Mouse (Mus musculus) lung, adult 2 months (tissue): ENCODE results near the gene Mad1l1. TPM values are rescaled to one million over a fixed set of nuclear protein-coding genes. Genes with fewer than 3 reads are reported as not detected.

ENCODE experiments used
- DNase-seq: peaks from one replicate; pipeline ENCODE4 v3.0.0; 2022
- H3K4me1 ChIP-seq: fragments of 200-500 bp; 2 replicates; pipeline ENCODE4 v1.6.1; 2011; ENCODE audit warnings: low read length; ENCODE audit not compliant: control insufficient read depth, insufficient read depth
- H3K4me3 ChIP-seq: fragments of 200-500 bp; replicated peaks from 2 replicates; pipeline ENCODE3; 2011; ENCODE audit warnings: low read depth, mild to moderate bottlenecking, control low read depth, low read length; ENCODE audit errors: extremely low read depth
- CTCF ChIP-seq: fragments of 200-500 bp; IDR thresholded peaks from 2 replicates; pipeline ENCODE4 v1.5.1; 2011; ENCODE audit warnings: mild to moderate bottlenecking, low read length, control low read depth; ENCODE audit not compliant: insufficient read depth
- POLR2A ChIP-seq: fragments of 200-500 bp; IDR thresholded peaks from 2 replicates; pipeline ENCODE4 v1.6.1; 2011; ENCODE audit warnings: low read depth, mild to moderate bottlenecking, control low read depth, low read length, borderline replicate concordance; ENCODE audit errors: extremely low read depth
- WGBS: fragments of 180-500 bp; shearing (Covaris S2); methylation state at CpG from one replicate; pipeline ENCODE4 v1.1.7; 2018; 5-methylcytosine and 5-hydroxymethylcytosine counted together
- polyA plus RNA-seq: library from polyadenylated mRNA; depleted of rRNA; stranded (reverse); fragments of >200 nt; gene quantifications from 2 replicates; pipeline ENCODE4 v1.2.3, GENCODE M21; 2012

Gene Mad1l1
- polyA plus RNA-seq, 1 experiment: 21.6 TPM

- WGBS: 94% methylated on average over 5 of the region's 5 CpGs
- no peak for DNase-seq
- no peak for TF ChIP-seq CTCF
- TF ChIP-seq POLR2A: no peak
- no peak overlapping the region for H3K4me3 ChIP-seq
- no peaks in the 10 kb centered on the region for H3K4me1 ChIP-seq
Measured at GRCm38 (mm10) chr5:140098711-140099110, 222.6 kb downstream of the Mad1l1 start.

- DNase-seq: no peak
- Histone ChIP-seq H3K4me1 (no peaks in the 10 kb centered on the region), H3K4me3 (no peak overlapping the region)
- TF ChIP-seq POLR2A: no peak
- no peak for TF ChIP-seq CTCF
- 87% methylated on average over 2 of the region's 2 CpGs for WGBS
Measured at GRCm38 (mm10) chr5:140095203-140095602, 226.1 kb downstream of the Mad1l1 start.

- no peak for TF ChIP-seq POLR2A
- no peak for TF ChIP-seq CTCF
- no peaks in the 10 kb centered on the region for H3K4me1 ChIP-seq
Measured at GRCm38 (mm10) chr5:140093489-140093888, 227.9 kb downstream of the Mad1l1 start.

GRCm38 (mm10) chr5:140091601-140092000 lies 229.8 kb downstream of the Mad1l1 start:
- DNase-seq: peak; percentile 26
- H3K4me3 ChIP-seq: no peak overlapping the region
- no peaks in the 10 kb centered on the region for H3K4me1 ChIP-seq
- no peak for TF ChIP-seq POLR2A
- no peak for TF ChIP-seq CTCF
- 67% methylated on average over 11 of the region's 11 CpGs for WGBS

More at GRCm38 (mm10) chr5:140093489-140093888, 227.9 kb downstream of the Mad1l1 start:
- WGBS: 93% methylated on average over 8 of the region's 8 CpGs
- DNase-seq: no peak
- no peak overlapping the region for H3K4me3 ChIP-seq

GRCm38 (mm10) chr5:140089263-140089662 lies 232.1 kb downstream of the Mad1l1 start:
- DNase-seq: no peak
- Histone ChIP-seq H3K4me3 (no peak overlapping the region), H3K4me1 (no peaks in the 10 kb centered on the region)
- no peak for TF ChIP-seq POLR2A
- TF ChIP-seq CTCF: no peak

- no peak for TF ChIP-seq CTCF
- no peak for TF ChIP-seq POLR2A
- WGBS: 92% methylated on average over 7 of the region's 7 CpGs
- Histone ChIP-seq H3K4me1 (no peaks in the 10 kb centered on the region), H3K4me3 (no peak overlapping the region)
- no peak for DNase-seq
Measured at GRCm38 (mm10) chr5:140087242-140087641, 234.1 kb downstream of the Mad1l1 start.

- TF ChIP-seq CTCF: no peak
- no peak for TF ChIP-seq POLR2A
- 97% methylated on average over 6 of the region's 6 CpGs for WGBS
- no peak for DNase-seq
- no peaks in the 10 kb centered on the region for H3K4me1 ChIP-seq
- H3K4me3 ChIP-seq: no peak overlapping the region
Measured at GRCm38 (mm10) chr5:140084341-140084740, 237.0 kb downstream of the Mad1l1 start.

- no peaks in the 10 kb centered on the region for H3K4me1 ChIP-seq
- TF ChIP-seq POLR2A: no peak
- no peak for TF ChIP-seq CTCF
- no peak overlapping the region for H3K4me3 ChIP-seq
- no peak for DNase-seq
- 73% methylated on average over 5 of the region's 5 CpGs for WGBS
Measured at GRCm38 (mm10) chr5:140083911-140084310, 237.4 kb downstream of the Mad1l1 start.

- H3K4me1 ChIP-seq: no peaks in the 10 kb centered on the region
- DNase-seq: no peak
- H3K4me3 ChIP-seq: no peak overlapping the region
- WGBS: 60% methylated on average over 11 of the region's 11 CpGs
- TF ChIP-seq POLR2A (no peak), CTCF (no peak)
Measured at GRCm38 (mm10) chr5:140082204-140082812, 239.0 kb downstream of the Mad1l1 start.

GRCm38 (mm10) chr5:140081084-140081483 lies 240.3 kb downstream of the Mad1l1 start:
- 88% methylated on average over 10 of the region's 10 CpGs for whole genome bisulfite sequencing

More at GRCm38 (mm10) chr5:140081084-140081483, 240.3 kb downstream of the Mad1l1 start:
- no peak overlapping the region for H3K4me3 ChIP-seq
- H3K4me1 ChIP-seq: no peaks in the 10 kb centered on the region
- TF ChIP-seq CTCF: no peak
- no peak for TF ChIP-seq POLR2A
- no peak for DNase-seq
